ENCODE assay signal across 8 mouse cellular contexts in genomic region chr12:81844572-81844971, GRCm38 (mm10). TPM values are rescaled to one million over a fixed set of nuclear protein-coding genes. Genes with fewer than 3 reads are reported as not detected.
DNase-seq lines count a peak whose midpoint lies in the region; ATAC-seq and TF ChIP-seq lines count a peak whose summit lies in the region.

No protein-coding gene starts in this region.

- H3K4me1 ChIP-seq in heart, embryonic 10.5 days, result peaks cover 17% of the 10 kb centered on the region
- peaks cover 0 to 11% of the 10 kb centered on the region in 2 experiments; a peak in 2 of 4 replicates for H3K4me1 ChIP-seq in MEL (ENCODE audit: control insufficient read depth in 1 of 2, insufficient read depth in 2 of 2, low read length in 2 of 2)
- H3K4me1 ChIP-seq in liver, postnatal 0 days (ENCODE audit: insufficient read depth), result peaks cover 4% of the 10 kb centered on the region; the same call in 1 of the 2 replicates

- no peak for TF ChIP-seq CTCF in MEL (IDR thresholded peaks at IDR 0.05 in 2 of 3, conservative IDR thresholded peaks at IDR 0.05 in 1 of 3; ENCODE audit: control insufficient read depth in 1 of 3, insufficient read depth in 1 of 3, low read depth in 2 of 3, low read length in 3 of 3, poor library complexity in 1 of 3, severe bottlenecking in 1 of 3)
- TF ChIP-seq CTCF in liver, postnatal 0 days (IDR thresholded peaks at IDR 0.05; ENCODE audit: low read depth), result no peak

- H3K79me2 ChIP-seq in MEL (ENCODE audit: control insufficient read depth, insufficient read depth, low read length, poor library complexity), result no peaks in the 10 kb centered on the region

- H3K36me3 ChIP-seq in heart, embryonic 10.5 days, result no peaks in the 10 kb centered on the region
- H3K36me3 ChIP-seq in MEL (ENCODE audit: control insufficient read depth in 1 of 2, insufficient read depth in 2 of 2, low read length in 2 of 2), result no peaks in the 10 kb centered on the region
- no peaks in the 10 kb centered on the region for H3K36me3 ChIP-seq in liver, postnatal 0 days (replicated peaks; ENCODE audit: insufficient read depth, low read length)

- peak overlapping the region; percentile 51 for H3K4me2 ChIP-seq in liver, postnatal 0 days (ENCODE audit: low read depth, low read length)

- peak overlapping the region; percentile 45 for H3K4me3 ChIP-seq in heart, embryonic 10.5 days
- H3K4me3 ChIP-seq in MEL (ENCODE audit: control insufficient read depth in 1 of 2, insufficient read depth in 1 of 2, low read depth in 2 of 2, low read length in 2 of 2), result no peak overlapping the region
- peak overlapping the region; percentile 17; the same call in 1 of the 2 replicates for H3K4me3 ChIP-seq in liver, postnatal 0 days (ENCODE audit: low read depth, low read length)

- H3K9ac ChIP-seq in MEL (ENCODE audit: control insufficient read depth, low read depth, low read length, poor library complexity, severe bottlenecking), result no peak overlapping the region
- no peak overlapping the region for H3K9ac ChIP-seq in liver, postnatal 0 days (replicated peaks)

- DNase-seq in heart, embryonic 10.5 days (ENCODE audit: low spot score), result no peak
- no peak for DNase-seq in heart, adult 11 months
- peak; percentile 64 for DNase-seq in MEL (ENCODE audit: low read depth, low spot score)
- DNase-seq in liver, postnatal 0 days, result no peak
- DNase-seq in adrenal gland, postnatal 25 days, result no peak
- no peak for DNase-seq in cerebellum, postnatal 10 days
- DNase-seq in left cerebral cortex, postnatal 36 days (ENCODE audit: low spot score in 2 of 2), result no peak

- TF ChIP-seq EP300 in MEL (IDR thresholded peaks at IDR 0.05; ENCODE audit: low read depth in 1 of 2, low read length in 2 of 2), result no peak
- no peak for TF ChIP-seq EP300 in liver, postnatal 0 days (IDR thresholded peaks at IDR 0.05; ENCODE audit: low read depth)

- 20% methylated on average over 13 of the region's 13 CpGs for WGBS in heart, embryonic 10.5 days
- 20% methylated on average over 13 of the region's 13 CpGs for WGBS in liver, postnatal 0 days (ENCODE audit: insufficient replicate concordance)

- no peak for TF ChIP-seq POLR2A in MEL (IDR thresholded peaks at IDR 0.05; ENCODE audit: control insufficient read depth in 1 of 2, insufficient read depth in 1 of 2, low read depth in 1 of 2, low read length in 2 of 2, poor library complexity in 1 of 2)

- ATAC-seq in hematopoietic stem cell, adult 5-6 weeks (replicated peaks in 1 of 2; ENCODE audit: insufficient read depth in 1 of 2, low FRiP score in 2 of 2, low TSS enrichment in 1 of 2, low read depth in 1 of 2, poor library complexity in 2 of 2, severe bottlenecking in 2 of 2), result peak; percentile 43 to 46; a peak in 3 of 4 replicates
- ATAC-seq in liver, postnatal 0 days, result no peak

- H3K9me3 ChIP-seq in heart, embryonic 10.5 days, result no peaks in the 10 kb centered on the region
- no peaks in the 10 kb centered on the region for H3K9me3 ChIP-seq in MEL (replicated peaks; ENCODE audit: insufficient read depth, low read length)
- H3K9me3 ChIP-seq in liver, postnatal 0 days (ENCODE audit: low read length), result no peaks in the 10 kb centered on the region

- intact Hi-C loops in left cerebral cortex, postnatal 36 days (cut with DNase I), result loop anchor here (5.0 kb wide), 1 partner anchor 47 kb away; no protein-coding TSS in a partner anchor

- TF ChIP-seq RAD21 in MEL (IDR thresholded peaks at IDR 0.05; ENCODE audit: low read depth, low read length), result no peak

- H3K27ac ChIP-seq in heart, embryonic 10.5 days, result peak overlapping the region; percentile 43
- no peak overlapping the region for H3K27ac ChIP-seq in MEL (ENCODE audit: control insufficient read depth, low read depth, low read length)
- H3K27ac ChIP-seq in liver, postnatal 0 days (ENCODE audit: low read depth), result no peak overlapping the region

- 0 out of 2 replicates have a peak, but pooled peaks cover 6% of the 10 kb centered on the region for H3K27me3 ChIP-seq in heart, embryonic 10.5 days (ENCODE audit: insufficient read depth, poor library complexity, severe bottlenecking)
- peaks cover 8 to 15% of the 10 kb centered on the region in 2 experiments for H3K27me3 ChIP-seq in MEL (ENCODE audit: control insufficient read depth in 1 of 2, insufficient read depth in 2 of 2, low read length in 2 of 2)
- peaks cover 3% of the 10 kb centered on the region; the same call in 1 of the 2 replicates for H3K27me3 ChIP-seq in liver, postnatal 0 days (ENCODE audit: insufficient read depth, low read length)

TF ChIP-seq in MEL, 35 proteins besides CTCF, POLR2A, EP300 and RAD21:
- peak; percentile 82 for TF ChIP-seq RCOR1 (IDR thresholded peaks at IDR 0.05; ENCODE audit: low read depth, low read length)
- no peak for TF ChIP-seq ETS1 (IDR thresholded peaks at IDR 0.05; ENCODE audit: low read depth, low read length)
- peak; percentile 14; the same call in 1 of the 2 replicates for TF ChIP-seq GATA1 (IDR thresholded peaks at IDR 0.05; ENCODE audit: low read depth, low read length)
- peak; percentile 29; the same call in 1 of the 2 replicates for TF ChIP-seq TAL1 (IDR thresholded peaks at IDR 0.05; ENCODE audit: low read length)

RNA-seq across cellular contexts. Expression of gene Pcnx, which starts 15.3 kb away (rescaled TPM):
- 9.8 and 13.1 TPM in 2 replicates for polyA plus RNA-seq in heart, embryonic 10.5 days (2016; fragmentation: Nextera tagmentation; extraction: Ambion mirVana)
- total RNA-seq in MEL (2012; rRNA removed), result 8.9 and 11.4 TPM in 2 replicates
- 100 to 1,000 TPM in 1 of 2 experiments, 10 to 100 TPM in 1; 20.6 to 140 TPM for polyA plus RNA-seq in MEL (2012; ENCODE audit: insufficient read depth in 1 of 2, insufficient read length in 2 of 2, low read depth in 1 of 2, low replicate concordance in 2 of 2, missing spikeins in 1 of 2)
- 12.1 and 15.1 TPM in 2 replicates for total RNA-seq in hematopoietic stem cell, adult 5-6 weeks (2017)
- polyA plus RNA-seq in liver, postnatal 0 days (2015; fragmentation: Nextera tagmentation; extraction: Ambion mirVana), result 2.4 and 2.7 TPM in 2 replicates
- 64.0 and 72.0 TPM in 2 replicates for total RNA-seq in adrenal gland, postnatal 25 days (2021)
- 10 to 100 TPM; 86.8 to 97.2 TPM for total RNA-seq in left cerebral cortex, postnatal 36 days (2021)

Comparison
In these comparisons a context has a peak if more than half of its experiments do, and no peak if none do; other contexts are left out.
1. H3K4me3 ChIP-seq: peak in heart, embryonic 10.5 days (single experiment) and liver, postnatal 0 days (single experiment); none in MEL (0 of 2).